Mouse (Mus musculus) megakaryocyte, embryonic 14.5 days (primary cell): Measurements from ENCODE around the gene Arid3b. TPM values are rescaled to one million over a fixed set of nuclear protein-coding genes. Genes with fewer than 3 reads are reported as not detected.
"Not testable (repeated sequence)": the region's sequence is repeated elsewhere in the genome, so short reads cannot be mapped to it uniquely, and the experiment has no call there.

ENCODE experiments used
- H3K27me3 ChIP-seq: replicated peaks from 2 replicates; pipeline ENCODE3; 2012; ENCODE audit warnings: inconsistent platforms
- H3K36me3 ChIP-seq: replicated peaks from 2 replicates; pipeline ENCODE3; 2012; ENCODE audit warnings: low read length, inconsistent platforms, mixed read lengths
- H3K4me1 ChIP-seq: 2 replicates; pipeline ENCODE4 v1.6.1; 2012; ENCODE audit warnings: inconsistent platforms
- H3K4me3 ChIP-seq: replicated peaks from 2 replicates; pipeline ENCODE3; 2012; ENCODE audit warnings: moderate library complexity, mild to moderate bottlenecking, inconsistent platforms
- H3K9me3 ChIP-seq: 2 replicates; pipeline ENCODE4 v1.6.1; 2012; ENCODE audit warnings: inconsistent platforms
- FLI1 ChIP-seq: IDR thresholded peaks from 2 replicates; pipeline ENCODE4 v1.6.1; 2012; ENCODE audit warnings: low read length, inconsistent platforms, mixed read lengths
- GATA1 ChIP-seq: IDR thresholded peaks from 3 replicates; pipeline ENCODE4 v1.6.1; 2012; ENCODE audit warnings: mixed read lengths, low read length, inconsistent platforms, borderline replicate concordance
- polyA plus RNA-seq: library from polyadenylated mRNA; stranded (reverse); fragments of >175 nt; gene quantifications from 2 replicates; pipeline ENCODE4 v1.2.3, GENCODE M21; 2012; ENCODE audit warnings: low replicate concordance; ENCODE audit not compliant: insufficient read depth

Arid3b gene
- 33.5 and 107 TPM in 2 replicates for polyA plus RNA-seq

DNA sequence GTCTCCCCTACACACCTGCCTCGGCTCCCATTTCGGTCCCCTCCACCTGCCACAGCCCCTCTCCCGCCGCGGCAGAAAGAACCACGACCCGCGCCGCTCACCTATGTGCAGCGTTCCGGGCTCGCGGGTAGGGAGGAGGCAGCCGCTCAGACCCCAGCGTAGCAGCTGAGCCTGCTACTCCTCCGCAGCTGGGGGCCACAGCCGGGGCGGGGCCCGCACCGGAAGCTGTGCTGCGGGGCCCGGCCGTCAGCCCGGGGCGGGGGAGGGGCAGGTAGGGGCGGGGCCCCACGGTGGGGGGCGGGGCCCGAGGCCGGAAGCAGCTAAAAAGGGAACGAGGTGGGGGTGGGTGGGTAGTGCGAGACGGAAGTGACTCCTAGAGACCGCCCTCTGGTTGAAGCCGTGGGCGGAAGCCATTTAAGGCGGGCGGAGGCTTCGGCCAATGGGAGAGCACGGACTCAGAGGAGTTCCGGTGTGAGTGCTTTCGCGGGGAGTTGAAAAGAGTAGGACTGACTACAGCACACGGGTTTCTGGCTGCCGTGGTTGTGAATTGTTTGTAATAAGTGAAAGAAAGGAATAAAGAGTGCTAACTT is at the start of gene Arid3b:
Gene Arid3b, minus strand, starts transcription at position 213 of the 590 bp plus-strand sequence.
- peak; percentile 19; the same call in 1 of the 2 replicates for TF ChIP-seq FLI1
- TF ChIP-seq GATA1, result no peak

GRCm38 (mm10) chr9:57883413-57883812 is 46.8 kb upstream of the Arid3b start:
- Histone ChIP-seq H3K9me3 (no peaks in the 10 kb centered on the region), H3K4me1 (peaks cover 24% of the 10 kb centered on the region), H3K36me3 (no peaks in the 10 kb centered on the region), H3K4me3 (no peak overlapping the region), H3K27me3 (peaks cover 15% of the 10 kb centered on the region)
- TF ChIP-seq GATA1, result no peak
- TF ChIP-seq FLI1, result no peak

More for the DNA sequence above, at the start of gene Arid3b:
- H3K9me3 ChIP-seq, result no peaks in the 10 kb centered on the region
- H3K27me3 ChIP-seq, result no peaks in the 10 kb centered on the region
- peak within 1 kb of the TSS; percentile 91 for H3K4me3 ChIP-seq
- H3K4me1 ChIP-seq, result peaks cover 61% of the 10 kb centered on the region
- peaks cover 31% of the 10 kb centered on the region for H3K36me3 ChIP-seq

GRCm38 (mm10) chr9:57881781-57882180 is 45.2 kb upstream of the Arid3b start:
- H3K36me3 ChIP-seq, H3K4me3 ChIP-seq, H3K9me3 ChIP-seq: not testable (repeated sequence)
- Histone ChIP-seq H3K4me1 (peaks cover 20% of the 10 kb centered on the region), H3K27me3 (peaks cover 15% of the 10 kb centered on the region)

- Histone ChIP-seq H3K36me3 (no peaks in the 10 kb centered on the region), H3K4me1 (peaks cover 23% of the 10 kb centered on the region), H3K4me3 (no peak overlapping the region), H3K9me3 (no peaks in the 10 kb centered on the region), H3K27me3 (peaks cover 15% of the 10 kb centered on the region)
- TF ChIP-seq GATA1 (no peak), FLI1 (no peak)
Observed at GRCm38 (mm10) chr9:57880278-57880677, 43.7 kb upstream of the Arid3b start.

- no peaks in the 10 kb centered on the region for H3K9me3 ChIP-seq
- H3K36me3 ChIP-seq, result no peaks in the 10 kb centered on the region
- no peak overlapping the region for H3K4me3 ChIP-seq
- peaks cover 11% of the 10 kb centered on the region for H3K27me3 ChIP-seq
- H3K4me1 ChIP-seq, result peaks cover 28% of the 10 kb centered on the region
- no peak for TF ChIP-seq FLI1
Observed at GRCm38 (mm10) chr9:57879213-57879612, 42.6 kb upstream of the Arid3b start.

- Histone ChIP-seq H3K27me3 (peaks cover 8% of the 10 kb centered on the region), H3K4me1 (peaks cover 28% of the 10 kb centered on the region), H3K36me3 (no peaks in the 10 kb centered on the region), H3K9me3 (no peaks in the 10 kb centered on the region), H3K4me3 (no peak overlapping the region)
- no peak for TF ChIP-seq FLI1
Observed at GRCm38 (mm10) chr9:57874994-57875393, 38.4 kb upstream of the Arid3b start.

DNA sequence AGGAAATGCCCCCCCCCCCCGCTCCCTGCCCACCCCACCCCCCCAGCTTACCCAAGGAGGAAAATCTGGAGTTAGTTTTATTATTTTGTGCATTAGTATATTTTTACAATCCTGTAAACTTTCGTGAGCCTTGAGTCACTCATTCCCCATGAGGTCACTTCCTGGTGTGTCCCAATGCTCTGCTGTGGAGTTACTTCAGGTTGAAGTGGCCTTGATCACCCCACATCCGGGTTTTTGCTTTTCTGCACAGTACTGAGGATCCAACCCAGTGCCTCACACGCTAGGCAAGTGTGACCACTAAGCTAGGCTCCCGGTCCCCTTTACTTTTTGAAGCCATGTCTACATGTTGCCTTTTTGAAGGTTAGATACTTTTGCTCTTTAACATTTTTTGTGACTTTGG is 37.5 kb upstream of the Arid3b start:
- no peak for TF ChIP-seq FLI1
- TF ChIP-seq GATA1, result no peak
- Histone ChIP-seq H3K36me3 (no peaks in the 10 kb centered on the region), H3K4me1 (peaks cover 26% of the 10 kb centered on the region)

GRCm38 (mm10) chr9:57870273-57870816 is 33.8 kb upstream of the Arid3b start:
- no peaks in the 10 kb centered on the region for H3K9me3 ChIP-seq
- H3K4me1 ChIP-seq, result peaks cover 24% of the 10 kb centered on the region
- no peaks in the 10 kb centered on the region for H3K36me3 ChIP-seq
- H3K4me3 ChIP-seq, result no peak overlapping the region
- TF ChIP-seq FLI1 (no peak), GATA1 (no peak)
- H3K27me3 ChIP-seq, result peaks cover 8% of the 10 kb centered on the region

More for the DNA sequence above, 37.5 kb upstream of the Arid3b start:
- no peaks in the 10 kb centered on the region for H3K9me3 ChIP-seq
- peaks cover 4% of the 10 kb centered on the region for H3K27me3 ChIP-seq
- no peak overlapping the region for H3K4me3 ChIP-seq

- Histone ChIP-seq H3K4me3 (no peak overlapping the region), H3K9me3 (no peaks in the 10 kb centered on the region), H3K36me3 (no peaks in the 10 kb centered on the region), H3K4me1 (peaks cover 20% of the 10 kb centered on the region), H3K27me3 (peaks cover 8% of the 10 kb centered on the region)
- TF ChIP-seq FLI1 (no peak), GATA1 (no peak)
Observed at GRCm38 (mm10) chr9:57868767-57869166, 32.2 kb upstream of the Arid3b start.

DNA sequence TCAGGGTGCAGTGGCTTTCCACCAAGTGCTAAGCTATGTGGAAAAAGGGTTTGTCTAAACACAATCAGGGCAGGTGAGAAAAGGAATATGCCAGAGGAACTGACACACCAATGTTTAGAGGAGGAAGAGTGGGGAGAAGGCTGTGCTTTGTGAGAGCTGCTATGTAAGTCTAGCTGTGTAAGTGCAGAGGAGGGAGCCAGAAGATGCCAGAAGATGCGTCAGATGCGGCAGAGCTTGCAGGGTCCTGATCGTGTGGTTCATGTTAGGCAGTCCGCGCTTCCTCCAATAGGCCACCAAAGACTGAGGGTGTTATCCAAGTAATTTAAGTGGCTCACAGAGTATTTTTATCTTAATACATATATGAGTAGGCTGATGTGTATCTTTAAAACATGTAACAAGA is 31.3 kb upstream of the Arid3b start:
- TF ChIP-seq GATA1 (no peak), FLI1 (no peak)
- H3K27me3 ChIP-seq, result peaks cover 8% of the 10 kb centered on the region
- no peaks in the 10 kb centered on the region for H3K9me3 ChIP-seq
- no peaks in the 10 kb centered on the region for H3K36me3 ChIP-seq
- H3K4me1 ChIP-seq, result peaks cover 21% of the 10 kb centered on the region
- H3K4me3 ChIP-seq, result no peak overlapping the region
